Mouse (Mus musculus) 3T3-L1 (cell line): ENCODE measurements around the gene Stn1.

ENCODE experiments used
- DNase-seq: peaks from one replicate; pipeline ENCODE4 v3.0.0-alpha.2; 2015; ENCODE audit warnings: low read depth, low spot score

Stn1 gene

DNA sequence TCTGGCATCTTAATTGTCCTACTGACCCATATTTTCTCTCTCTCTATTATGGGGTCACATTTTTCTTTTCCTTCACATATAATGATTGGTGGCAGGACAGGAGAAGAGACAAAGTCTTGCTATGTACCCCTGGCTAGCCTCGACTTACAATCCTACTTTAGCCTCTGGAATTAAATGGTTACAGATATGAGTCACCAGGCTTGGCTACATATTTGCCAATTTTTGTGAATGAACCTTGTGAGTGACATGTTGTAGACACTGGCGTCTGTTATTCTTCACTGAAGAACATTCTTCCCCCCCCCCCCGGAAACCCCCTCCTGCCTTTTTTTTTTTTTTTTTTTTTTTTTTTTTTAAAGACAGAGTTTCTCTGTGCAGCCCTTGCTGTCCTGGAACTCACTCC, 54.0 kb downstream of the Stn1 start:
- peak; percentile 86 for DNase-seq

DNA sequence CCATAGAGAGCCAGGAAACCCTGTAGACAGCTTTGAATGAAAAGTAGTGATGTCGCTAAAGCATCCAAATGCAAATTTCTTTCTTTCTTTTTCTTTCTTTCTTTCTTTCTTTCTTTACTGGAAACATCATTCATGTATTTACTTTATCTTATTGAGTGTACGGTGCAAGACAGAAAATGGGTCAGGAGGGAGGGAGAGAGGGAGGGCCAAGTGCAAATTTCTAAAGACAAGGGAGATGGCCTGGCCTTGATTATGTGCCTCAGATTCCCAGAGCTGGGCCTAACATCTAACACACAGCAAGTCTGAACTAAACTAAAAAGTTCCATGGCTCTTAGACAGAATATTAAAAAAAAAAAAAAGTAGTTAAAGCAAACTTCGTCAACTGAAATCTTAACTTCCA, 63.9 kb downstream of the Stn1 start:
- DNase-seq: no peak

GRCm38 (mm10) chr19:47472881-47473400, 64.4 kb downstream of the Stn1 start:
- DNase-seq: no peak

GRCm38 (mm10) chr19:47471808-47472207, 65.5 kb downstream of the Stn1 start:
- DNase-seq: no peak

GRCm38 (mm10) chr19:47468750-47469149, 68.6 kb downstream of the Stn1 start:
- no peak for DNase-seq

DNA sequence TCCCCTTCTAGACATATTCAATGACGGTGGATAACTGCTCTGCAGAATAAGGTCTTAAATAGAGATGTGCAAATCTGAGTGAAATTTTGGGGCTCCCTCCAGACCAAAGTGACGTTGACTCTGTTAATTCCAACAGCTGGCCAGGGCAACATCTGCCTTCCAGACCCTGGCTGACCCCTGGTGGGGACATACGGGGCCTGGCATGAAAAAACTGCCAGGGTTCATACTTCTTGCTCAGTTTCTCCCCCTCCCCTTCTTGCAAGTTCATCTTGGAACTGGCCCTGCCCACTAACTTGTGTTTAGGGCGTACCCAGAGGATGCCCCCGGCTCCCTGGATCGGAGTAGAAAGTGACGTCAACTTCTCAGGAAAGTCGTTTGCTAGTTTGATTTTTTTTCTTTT, 70.5 kb downstream of the Stn1 start:
- no peak for DNase-seq

DNA sequence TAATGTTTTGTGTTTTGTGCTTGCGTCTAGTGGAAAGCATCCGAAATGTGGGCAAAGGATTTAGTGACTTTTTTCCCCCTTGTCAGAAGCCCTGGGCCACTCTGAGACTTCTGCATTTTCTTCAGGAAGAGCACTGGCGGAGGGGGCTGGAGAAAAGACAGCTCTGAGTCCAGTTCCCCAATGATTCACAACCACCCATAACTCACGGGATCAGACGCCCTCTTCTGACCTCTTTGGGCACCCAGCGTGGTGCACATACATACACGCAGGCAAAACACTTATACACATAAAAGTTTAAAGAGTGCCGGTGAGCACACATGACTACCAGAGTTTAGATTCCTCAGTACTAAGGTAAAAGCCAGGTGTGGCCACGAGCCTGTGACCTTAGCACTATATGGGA, 71.8 kb downstream of the Stn1 start:
- DNase-seq: no peak

GRCm38 (mm10) chr19:47464304-47465241, 72.7 kb downstream of the Stn1 start, which contains the start of gene Sh3pxd2a:
Sh3pxd2a (minus strand) TSS chr19:47464401.
- DNase-seq: no peak

GRCm38 (mm10) chr19:47463636-47464303, 73.5 kb downstream of the Stn1 start:
- peak; percentile 78 for DNase-seq

GRCm38 (mm10) chr19:47463206-47463605, 74.1 kb downstream of the Stn1 start:
- DNase-seq: no peak

DNA sequence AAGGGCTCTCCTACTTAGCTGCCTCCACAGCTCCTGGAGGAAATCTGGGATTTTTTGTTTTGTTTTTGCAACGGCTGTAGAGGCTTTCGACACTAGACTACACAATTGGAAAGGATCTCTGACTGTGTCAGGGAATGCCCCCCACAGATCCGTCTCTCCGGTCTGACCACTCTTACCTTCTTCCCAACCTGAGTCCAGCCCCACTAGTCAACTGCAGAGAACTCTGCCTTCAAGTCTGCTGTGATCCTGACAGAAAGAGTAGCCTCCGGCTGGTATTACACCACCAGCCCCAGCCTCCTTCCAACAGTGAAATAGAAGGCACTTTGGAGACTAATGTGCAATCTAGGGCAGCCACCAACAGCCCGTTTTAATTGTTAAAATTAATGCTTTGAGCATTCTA, 74.6 kb downstream of the Stn1 start:
- DNase-seq: no peak

GRCm38 (mm10) chr19:47461838-47462237, 75.5 kb downstream of the Stn1 start:
- no peak for DNase-seq

- DNase-seq: no peak
These were observed 75.9 kb downstream of the Stn1 start for GRCm38 (mm10) chr19:47461386-47461785.

DNA sequence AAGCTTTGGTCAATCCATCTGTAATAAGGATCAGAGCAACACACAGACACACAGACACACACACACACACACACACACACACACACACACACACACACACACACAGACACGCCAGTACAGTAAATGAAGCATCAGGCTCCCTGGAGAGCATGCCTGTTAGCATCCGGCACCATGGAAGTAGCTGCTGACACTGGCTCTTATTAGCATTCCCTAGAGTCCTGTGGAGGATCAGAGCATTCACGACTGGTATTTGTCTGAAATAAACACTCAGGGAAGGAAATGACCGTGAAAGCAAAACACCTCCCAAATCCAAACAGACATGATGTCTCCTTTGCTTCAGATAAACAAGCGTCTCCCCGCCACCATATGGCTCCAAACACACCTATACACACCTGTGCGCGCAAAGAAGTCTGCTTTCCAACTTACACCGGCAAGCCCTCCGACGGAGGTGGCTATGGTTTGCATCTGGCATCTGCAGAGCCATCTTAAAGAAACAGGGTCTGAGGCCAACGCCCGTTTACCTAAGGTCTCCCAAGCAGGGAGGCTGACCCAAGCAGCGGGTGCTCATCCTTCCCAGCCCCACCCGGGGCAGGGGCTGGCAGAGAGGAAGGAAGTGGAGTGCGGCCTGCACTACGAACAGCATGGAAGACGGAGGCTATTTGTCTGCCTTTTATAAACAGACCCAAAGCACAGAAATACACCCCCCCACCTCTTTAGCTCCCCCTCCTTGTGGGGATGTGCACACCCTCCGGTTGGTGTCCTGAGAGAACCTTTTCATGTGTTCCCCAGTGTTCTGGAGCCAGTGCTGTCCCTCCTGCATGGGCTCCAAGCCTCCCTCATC, 77.0 kb downstream of the Stn1 start:
- no peak for DNase-seq

DNA sequence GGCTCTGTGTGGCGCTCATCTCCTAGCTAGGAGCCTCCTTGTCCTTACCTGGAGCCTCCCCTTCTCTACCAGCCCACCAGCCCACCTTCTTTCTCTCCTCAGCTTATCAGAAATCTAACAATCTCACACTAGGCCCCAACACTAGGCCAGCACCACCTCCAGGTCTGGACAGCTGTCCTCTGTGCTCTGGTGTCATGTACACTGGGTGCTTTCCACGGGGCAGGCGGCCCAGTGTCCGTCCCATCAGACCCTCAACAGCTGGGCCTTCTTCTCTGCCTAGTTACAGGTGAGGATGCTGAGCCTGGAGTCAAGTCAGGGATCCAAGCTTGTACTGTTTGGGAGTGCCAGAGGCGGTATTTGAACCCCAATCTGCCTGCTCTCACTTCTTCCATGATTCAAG, 78.1 kb downstream of the Stn1 start:
- DNase-seq: no peak

DNA sequence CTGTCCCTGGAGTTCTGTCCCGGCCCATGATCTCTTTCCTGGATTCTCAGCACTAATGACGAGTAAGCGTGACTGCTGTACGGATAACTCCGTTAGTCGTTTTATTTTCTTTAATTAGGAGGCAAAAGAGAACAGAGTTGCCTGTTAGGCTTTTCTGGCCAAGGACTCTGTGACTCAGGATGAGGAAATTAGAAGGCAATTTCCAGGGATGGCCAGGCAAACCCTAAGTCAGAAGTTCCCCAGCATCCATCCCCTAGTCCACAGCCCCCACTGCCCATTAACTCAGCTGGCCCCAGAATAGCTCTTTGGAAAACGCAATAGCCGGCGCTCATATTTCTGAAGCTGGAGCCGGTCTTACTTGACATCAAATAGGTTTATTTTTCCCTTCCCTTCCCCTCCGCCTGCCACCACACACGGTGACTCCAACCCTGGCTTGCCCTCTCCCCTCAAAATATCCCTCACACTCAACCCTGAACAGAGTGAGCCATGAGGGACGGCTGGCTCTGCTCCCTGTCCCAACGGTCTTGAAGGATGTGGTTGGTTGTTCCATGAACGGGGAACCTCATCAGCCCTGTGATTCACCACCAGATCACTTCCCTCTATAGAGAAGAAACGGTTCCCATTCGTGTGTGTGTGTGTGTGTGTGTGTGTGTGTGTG, 78.7 kb downstream of the Stn1 start:
- peak; percentile 88 for DNase-seq

- peak; percentile 68 for DNase-seq
These were observed 79.4 kb downstream of the Stn1 start for GRCm38 (mm10) chr19:47457711-47458503.

GRCm38 (mm10) chr19:47456021-47456420, 81.3 kb downstream of the Stn1 start:
- peak; percentile 48 for DNase-seq

- DNase-seq: no peak
These were observed 82.1 kb downstream of the Stn1 start for GRCm38 (mm10) chr19:47455001-47455755.
